Mouse (Mus musculus) Muller cell, postnatal 12 days (primary cell): ENCODE measurements around the gene H2-Ob.
A peak's percentile ranks its signal among the peaks of the same experiment; 100 is the strongest.

ENCODE experiments used
- DNase-seq: peaks from one replicate; pipeline ENCODE4 v3.0.0-alpha.2; 2015; ENCODE audit errors: inconsistent ontology term

The H2-Ob gene

DNA sequence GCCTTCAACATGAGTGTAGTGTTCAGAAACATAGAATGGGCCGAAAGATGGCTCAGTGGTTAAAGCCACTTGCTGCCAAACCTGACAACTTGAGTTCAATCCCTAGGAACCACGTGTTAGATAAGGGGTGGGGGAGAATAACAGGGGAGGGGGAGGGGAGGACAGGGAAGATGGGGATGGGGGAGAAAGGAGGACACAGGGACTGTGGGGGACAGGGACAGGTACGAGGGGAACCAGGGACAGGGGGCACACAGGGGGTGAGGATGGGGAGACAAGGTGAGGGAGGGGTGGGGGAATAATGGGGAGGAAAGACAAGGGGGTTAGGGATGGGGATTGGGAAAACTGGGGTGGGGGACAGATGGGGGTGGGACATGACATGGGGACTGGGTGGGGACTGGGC lies 1.7 kb downstream of the H2-Ob start:
- no peak for DNase-seq

DNA sequence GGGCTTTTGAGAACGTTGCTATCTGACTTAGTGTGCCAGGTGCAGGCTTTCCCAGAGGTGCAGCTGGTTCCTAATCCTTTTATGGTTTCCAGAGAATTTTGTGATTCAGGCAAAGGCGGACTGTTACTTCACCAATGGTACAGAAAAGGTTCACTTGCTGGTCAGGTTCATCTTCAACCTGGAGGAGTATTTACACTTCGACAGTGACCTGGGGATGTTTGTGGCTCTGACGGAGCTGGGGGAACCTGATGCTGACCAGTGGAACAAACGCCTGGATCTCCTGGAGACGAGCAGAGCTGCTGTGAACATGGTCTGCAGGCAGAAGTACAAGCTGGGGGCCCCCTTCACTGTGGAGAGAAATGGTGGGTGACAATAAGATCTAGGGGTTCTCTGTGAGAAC lies 2.2 kb downstream of the H2-Ob start:
- no peak for DNase-seq

DNA sequence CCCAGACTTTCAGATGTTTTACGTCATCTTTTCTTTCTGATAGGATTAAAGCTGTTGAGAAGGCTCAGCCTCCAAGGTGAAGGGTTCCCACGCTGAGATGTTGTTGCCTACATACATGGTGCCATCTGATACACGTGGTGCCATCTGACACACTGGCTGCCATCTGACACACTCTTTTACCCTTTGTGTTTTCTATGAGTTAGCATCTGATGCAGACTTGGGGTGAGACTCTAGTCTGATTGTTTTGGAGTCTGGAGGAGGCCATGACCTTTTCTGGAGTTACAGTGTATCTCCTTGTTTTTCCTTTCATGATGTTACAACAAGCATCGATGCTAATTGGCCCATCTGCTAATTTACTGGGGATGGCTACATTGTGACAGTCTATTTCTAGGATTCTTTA lies 6.0 kb downstream of the H2-Ob start:
- no peak for DNase-seq

DNA sequence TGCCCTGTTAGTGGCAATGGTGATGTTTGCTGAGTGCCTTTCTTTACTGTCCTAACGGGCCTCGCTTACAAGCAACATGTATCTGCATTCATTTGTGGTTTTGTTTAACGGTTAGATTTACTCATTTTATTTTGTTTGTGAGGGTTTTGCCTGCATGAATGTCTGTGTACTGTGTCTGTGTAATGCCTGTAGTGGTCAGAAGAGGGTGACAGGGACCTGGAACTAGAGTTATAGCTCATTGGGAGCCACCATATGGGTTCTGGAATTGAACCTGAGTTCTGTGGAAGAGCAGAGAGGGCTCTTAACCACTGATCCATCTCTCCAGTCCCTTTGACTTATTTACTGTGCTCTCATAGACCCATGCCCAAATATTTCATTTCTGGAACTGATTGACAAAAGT lies 8.3 kb downstream of the H2-Ob start:
- DNase-seq, result no peak

DNA sequence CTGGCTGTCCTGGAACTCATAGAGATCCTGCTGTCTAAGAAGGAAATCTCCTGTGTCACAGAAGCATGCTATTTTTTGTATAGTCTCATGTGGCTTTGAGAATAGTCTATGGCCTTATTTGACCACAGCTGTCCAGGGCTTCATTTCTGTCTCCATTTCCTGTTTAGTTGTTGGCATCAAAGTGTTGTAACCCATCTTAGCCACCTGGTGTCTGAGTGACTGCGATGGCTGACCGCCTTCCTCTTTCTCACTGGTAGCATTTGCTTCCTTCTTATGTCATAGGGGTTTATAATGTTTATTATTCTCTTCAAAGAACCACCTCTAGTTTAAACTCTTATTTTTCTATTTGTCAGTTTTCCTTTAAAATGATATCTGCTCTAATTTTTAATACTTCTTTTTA lies 10.1 kb downstream of the H2-Ob start:
- DNase-seq, result no peak

DNA sequence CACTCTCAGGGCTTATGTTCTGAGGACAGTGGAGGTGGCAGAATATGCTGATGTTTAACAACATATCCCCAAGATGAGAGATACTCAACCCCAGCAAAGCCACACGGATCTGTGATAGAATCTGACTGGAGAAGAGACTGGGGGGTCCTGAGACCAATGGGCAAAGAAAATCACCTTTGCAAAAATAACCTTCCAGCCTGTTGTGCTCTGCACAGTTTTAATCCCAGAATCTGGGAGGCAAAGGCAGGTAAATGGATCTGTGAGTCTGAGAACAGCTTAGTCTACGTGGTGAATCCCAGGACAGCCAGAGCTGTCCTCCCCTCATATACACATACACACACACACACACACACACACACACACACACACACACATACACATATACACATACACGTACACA lies 10.7 kb downstream of the H2-Ob start:
- no peak for DNase-seq

DNA sequence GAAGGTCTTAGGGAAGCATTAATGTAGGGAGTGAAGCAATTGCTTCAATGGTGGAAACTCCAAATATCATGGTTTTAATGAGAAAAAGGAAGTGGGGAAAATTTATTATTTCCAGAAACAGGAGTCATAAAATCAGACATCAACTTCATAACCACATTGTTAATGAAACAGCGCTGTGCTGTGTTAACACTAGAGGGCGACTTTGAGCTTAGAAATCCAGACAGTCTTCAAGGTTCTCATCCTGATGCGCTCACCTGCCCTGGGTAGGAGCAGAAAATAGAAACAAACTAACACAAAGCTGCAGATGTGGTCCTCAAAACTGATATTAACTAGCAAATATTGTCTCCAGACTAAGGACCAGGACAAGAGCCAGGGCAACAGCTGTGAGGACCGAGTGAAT lies 11.2 kb downstream of the H2-Ob start:
- peak; percentile 14 for DNase-seq

DNA sequence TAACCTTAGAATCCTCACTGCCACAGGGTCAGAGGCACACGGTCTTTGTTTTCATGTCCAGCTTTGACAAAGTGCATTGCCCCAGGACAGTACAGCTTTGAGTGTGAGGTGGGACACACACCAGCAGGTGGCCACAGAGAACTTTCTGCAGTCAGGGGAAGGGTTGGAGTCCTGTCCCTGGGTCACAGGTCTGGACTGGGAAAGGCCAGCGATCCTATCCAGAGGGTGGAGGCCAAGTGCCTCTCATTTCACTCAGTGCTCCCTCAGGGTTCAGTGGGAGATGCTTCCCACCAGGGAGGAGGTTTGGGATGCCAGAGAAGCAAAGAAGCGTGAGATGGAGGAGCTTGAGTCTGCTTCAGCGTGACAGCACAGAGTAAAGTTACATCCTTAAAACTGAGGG lies 13.0 kb downstream of the H2-Ob start:
- DNase-seq, result peak; percentile 43

DNA sequence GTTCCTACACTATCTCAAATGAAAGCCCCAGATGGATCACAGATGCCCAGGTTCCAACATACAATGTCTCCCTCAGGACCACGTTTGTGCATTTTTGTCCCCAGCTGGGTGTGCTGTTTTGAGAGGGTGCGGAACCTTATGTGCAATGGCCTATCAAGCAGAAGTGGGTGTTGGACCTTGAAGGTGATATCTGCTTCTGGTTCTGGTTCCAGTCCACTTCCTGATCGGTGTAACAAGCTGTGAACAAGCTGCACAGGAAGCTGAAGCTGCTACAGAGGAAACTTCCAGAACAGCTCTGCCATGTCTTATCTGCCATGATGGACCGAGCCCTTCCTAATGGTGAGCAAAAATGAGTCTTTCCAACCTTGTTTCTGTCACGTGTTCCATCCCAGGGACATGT lies 17.8 kb downstream of the H2-Ob start:
- no peak for DNase-seq

DNA sequence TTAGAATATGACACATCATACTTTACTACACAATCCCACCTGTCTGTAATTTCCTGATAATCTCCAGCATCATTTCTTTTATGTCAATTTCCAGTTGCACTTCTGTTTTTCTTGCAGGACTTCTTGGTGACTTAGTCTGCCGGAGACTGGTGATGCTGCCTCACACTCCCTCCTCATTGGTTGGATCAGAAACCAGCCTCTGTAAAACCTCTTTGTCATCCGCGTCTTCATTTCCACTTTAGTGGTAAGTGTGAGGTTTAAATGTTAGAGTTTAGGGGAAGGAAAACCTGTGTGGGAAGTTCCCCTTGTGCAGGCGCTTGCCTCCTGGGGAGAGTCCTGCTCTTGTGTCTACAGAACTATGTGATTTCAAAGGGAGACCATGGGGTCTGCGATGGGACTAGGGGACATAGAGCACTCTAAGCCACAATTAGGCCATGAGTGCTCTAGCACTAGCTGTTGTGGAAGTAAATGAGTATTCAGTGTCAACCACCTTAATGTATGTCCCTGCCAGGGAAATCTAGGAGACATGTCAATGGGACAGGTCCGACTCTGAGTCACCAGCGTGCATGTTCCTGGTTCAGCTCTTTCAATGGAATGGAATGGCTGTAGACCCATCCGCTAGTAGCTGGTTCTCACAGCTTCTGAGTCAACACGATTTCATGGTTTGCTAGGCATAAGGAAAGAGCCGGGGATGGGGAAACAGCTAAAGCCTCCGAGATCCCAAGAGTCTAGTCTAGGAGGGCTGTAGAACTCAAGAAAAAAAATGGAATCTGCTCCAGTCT lies 19.1 kb downstream of the H2-Ob start, which contains the start of gene H2-Ab1:
Gene H2-Ab1, plus strand, starts transcription at position 96 of the 782 bp plus-strand sequence.
- DNase-seq, result peak; percentile 40

DNA sequence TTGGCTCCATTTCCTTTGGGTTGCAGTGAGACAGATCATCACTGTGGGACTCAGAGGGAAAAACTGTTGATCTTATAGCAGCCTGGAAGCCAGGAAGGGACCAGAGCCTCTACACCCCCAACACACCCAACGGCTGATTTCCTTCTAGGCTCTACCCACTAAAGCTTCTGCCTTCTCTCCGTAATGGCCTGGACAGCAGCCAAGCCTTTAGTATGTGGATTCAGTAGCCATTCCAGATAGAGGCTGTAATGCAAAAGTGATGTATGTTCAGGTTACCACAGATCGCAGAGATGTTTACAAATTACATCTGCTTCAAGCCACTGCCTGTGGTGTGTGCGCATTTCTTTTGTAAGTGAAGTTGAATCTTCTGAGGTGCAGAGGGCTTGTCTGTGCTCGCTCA lies 21.8 kb downstream of the H2-Ob start:
- no peak for DNase-seq

DNA sequence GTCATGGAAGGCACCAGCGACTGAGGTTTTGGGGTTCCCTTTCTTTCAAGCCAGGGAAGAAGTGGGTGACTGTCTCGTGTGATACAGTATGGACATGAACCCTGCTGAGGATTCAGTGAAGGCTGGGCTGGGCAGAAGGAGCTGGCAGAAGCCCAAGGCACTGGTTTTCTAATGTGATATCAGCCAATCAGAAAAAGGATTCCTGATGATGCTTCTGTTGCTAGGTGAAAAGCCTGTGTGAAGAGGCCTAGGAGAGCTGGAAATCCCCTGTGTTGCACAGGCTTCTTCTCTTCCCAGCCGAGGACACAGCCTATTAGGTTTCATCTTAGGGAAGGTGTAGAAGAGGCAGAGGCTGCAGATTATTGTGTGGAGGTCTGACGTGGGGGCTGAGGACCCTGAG lies 22.8 kb downstream of the H2-Ob start:
- peak; percentile 74 for DNase-seq

DNA sequence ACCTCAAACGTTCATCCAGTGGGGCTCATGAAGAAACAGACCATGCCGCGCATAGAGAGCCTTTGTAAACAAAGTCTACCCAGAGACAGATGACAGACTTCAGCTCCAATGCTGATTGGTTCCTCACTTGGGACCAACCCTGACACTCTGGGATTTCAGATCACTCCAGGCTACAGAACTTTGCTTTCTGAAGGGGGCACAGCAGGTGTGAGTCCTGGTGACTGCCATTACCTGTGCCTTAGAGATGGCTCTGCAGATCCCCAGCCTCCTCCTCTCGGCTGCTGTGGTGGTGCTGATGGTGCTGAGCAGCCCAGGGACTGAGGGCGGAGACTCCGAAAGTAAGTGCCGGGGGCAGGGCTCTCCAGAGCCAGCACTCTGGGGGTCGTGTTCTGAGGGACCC lies 24.4 kb downstream of the H2-Ob start:
- DNase-seq, result peak; percentile 81

DNA sequence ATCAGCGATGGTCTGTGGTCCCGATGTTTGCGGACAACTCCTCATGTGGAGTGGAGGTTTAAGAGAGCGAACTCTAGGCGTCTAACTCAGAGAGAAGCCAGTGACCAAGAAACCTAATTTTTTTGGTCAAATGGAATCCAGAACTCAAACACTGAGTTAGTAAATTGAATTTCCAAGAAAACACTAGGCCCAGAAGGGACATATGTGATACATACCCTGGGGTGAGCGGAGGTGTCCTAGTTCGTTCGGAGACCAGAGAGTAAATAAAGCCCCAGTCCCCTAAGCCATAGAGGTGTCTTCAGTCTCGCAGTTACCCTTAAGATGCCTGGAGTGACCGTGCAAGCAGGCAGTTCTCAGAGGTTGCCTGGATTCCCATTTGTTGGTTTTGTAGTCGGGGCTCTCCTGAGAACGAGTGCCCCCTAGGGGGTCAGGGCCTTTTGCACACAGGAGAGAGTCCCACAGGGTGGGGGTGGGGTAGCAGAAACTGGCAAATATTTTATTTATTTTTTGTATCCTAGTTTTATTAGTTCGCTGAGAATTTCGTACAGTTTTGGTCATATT lies 25.2 kb downstream of the H2-Ob start:
- peak; percentile 11 for DNase-seq

DNA sequence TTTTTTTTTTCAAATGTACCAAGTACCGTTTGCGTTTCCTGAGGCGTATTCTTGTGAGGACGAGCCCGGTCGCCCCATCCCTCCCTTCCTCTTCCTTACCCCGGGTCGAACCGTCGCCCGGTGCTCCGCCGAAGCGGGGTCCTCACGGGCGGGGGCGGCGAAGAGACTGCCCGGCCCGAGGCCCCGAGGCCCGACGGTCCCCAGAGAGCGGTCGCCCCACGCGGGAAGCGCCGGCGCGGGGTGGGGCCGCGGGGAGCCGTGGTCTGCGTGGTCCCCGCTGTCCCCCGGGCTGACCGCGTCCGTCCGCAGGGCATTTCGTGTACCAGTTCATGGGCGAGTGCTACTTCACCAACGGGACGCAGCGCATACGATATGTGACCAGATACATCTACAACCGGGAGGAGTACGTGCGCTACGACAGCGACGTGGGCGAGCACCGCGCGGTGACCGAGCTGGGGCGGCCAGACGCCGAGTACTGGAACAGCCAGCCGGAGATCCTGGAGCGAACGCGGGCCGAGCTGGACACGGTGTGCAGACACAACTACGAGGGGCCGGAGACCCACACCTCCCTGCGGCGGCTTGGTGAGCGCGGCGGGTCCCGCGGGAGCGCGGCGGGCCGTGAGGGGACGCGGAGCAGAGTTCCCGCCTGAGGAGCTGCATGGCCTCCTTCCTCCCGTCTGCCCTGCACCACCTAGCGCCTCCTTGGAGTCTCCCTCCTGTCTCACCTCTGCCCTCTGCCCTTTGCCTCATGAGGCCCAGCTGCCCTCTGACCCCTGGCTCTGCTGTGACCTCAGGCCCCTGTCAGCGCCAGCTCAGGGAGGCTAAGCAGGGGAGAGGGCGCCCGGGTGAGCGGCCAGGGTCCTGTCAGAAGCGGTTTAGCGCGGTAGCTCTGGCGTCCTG lies 26.0 kb downstream of the H2-Ob start:
- peak; percentile 13 for DNase-seq

DNA sequence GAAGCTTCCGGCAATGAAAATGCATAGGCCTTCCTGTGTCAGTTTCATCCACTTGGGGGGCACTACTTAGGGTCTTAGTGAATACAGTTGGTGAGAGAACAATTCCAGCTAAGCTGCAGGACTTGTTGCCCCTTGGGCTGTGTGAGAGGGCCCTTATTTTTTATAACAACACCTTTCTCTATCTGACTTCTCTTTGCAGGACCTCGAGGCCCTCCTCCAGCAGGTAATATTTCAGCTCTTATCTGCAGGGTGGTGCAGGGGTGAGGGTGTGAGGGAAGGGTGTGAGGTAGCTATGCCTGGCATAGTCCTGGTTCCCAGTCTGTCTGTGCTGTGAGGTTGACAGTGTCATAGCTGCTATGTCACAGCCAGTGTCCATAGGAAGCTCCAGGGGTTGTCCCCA lies 29.6 kb downstream of the H2-Ob start:
- no peak for DNase-seq

DNA sequence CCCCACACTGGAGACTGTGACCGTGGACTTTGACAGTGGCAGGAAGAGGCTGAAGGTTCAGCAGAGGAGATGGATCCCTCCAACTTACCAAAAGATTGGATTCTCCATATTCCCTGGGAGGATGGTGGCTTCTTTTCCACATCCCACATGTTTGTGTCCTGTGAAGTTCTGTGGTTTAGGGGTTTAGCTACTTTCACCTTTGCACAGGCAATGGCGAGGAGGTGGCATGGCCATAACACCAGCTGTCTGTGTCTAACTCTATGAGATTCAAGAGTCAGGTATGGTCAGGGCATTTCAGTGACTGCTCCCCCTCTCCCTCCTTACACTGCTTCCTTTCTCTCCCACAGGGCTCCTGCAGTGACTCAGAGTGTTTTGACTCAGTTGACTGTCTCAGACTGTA lies 30.0 kb downstream of the H2-Ob start:
- DNase-seq, result no peak

DNA sequence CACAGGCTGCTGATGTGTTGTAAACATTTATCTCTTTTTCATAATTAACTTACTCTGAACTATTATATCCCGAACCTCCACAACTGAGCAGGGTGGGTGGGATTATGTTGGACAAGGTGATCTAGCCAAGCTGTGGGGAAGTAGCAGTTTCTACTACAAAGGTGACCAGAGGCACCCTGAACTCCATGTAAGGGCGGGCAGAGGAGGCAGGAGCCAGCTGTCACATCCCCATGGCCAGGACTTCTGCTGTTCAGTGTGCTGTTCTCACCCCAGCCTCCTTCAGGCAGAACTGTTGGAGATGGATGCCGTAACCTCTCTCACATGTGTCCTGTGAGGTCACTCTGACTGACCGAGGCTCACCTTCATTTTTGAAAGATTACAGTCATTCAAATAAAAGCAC lies 31.1 kb downstream of the H2-Ob start:
- DNase-seq, result no peak

DNA sequence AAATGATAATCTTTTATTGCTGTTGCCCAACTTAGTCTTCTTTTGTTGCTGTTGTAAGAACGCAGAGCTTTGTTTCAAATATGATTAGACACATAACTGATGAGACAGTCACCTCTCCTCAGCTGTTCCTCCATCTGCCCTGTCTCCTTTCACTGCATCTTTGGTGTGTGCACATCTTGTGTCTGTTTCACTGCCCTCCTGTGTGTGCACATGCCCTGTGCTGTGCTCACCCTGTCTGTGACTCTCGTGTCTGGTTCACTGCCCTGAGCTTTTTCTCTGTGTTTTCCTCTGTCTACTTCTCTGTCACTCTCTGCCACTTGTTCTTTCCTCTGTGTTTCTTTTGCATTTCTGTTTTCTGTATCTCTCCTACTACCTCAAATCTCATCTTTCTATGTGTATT lies 31.5 kb downstream of the H2-Ob start:
- DNase-seq, result no peak

DNA sequence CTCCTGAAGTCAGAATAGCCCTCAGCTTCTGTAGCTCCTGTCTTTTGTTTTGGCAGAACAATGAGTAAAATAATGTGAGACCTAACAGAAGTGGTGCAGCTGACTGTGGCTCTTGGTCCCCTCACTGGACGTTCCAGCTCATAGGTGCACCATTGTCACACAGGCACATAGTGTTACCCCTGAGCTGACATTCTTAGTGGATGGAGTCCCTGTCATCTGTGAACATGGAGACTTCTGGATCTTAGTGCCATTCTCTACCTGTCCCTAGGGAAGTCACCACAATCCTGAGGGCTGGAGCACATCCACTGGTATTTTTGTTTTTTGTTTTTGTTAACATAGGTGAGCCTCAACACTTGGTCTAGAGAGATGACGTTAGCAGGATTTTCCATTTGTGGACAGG lies 32.2 kb downstream of the H2-Ob start:
- DNase-seq, result no peak

DNA sequence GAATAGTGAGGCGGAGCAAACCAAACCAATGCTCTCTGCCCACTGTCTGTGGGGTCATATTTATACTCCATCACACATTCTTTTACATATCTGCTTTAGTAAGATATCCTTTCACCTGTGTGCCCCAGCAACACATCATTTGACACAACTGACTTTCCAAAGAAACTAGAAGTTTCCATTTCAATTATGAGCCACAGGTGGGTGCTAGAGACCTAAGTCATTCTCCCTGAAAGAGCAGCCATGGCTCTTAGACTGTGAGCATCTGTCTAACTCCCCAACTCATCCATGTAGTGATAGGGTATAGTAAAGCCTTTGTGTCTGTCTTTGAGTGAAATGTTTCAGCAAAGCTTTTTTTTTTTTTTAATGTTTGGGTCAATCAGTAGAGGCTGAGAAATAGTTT lies 33.4 kb downstream of the H2-Ob start:
- DNase-seq, result no peak

DNA sequence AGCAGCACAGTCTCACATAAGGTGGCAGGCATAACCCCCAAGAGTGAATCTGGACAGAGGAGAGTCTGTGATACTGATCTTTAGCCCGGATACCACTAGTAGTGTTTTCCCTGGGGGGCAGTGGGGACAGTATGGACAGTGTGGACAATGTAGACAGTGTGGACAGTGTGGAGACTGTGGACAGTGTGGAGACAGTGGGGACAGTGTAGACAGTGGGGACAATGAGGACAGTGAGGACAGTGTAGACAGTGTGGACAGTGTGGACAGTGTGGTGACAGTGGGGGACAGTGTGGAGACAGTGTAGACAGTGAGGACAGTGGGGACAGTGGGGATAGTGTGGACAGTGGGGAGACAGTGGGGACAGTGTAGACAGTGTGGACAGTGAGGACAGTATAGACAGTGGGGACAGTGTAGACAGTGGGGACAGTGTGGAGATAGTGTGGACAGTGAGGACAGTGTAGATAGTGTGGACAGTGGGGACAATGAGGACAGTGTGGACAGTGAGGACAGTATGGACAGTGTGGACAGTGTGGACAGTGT lies 41.9 kb downstream of the H2-Ob start:
- no peak for DNase-seq
